Mouse (Mus musculus): Measurements from ENCODE around the gene Wwc2. TPM values are rescaled to one million over a fixed set of nuclear protein-coding genes. Genes with fewer than 3 reads are reported as not detected.

Wwc2 gene
- polyA plus RNA-seq, 1 experiment from 2014 or later, result 12.7 TPM

GRCm38 (mm10) chr8:47883739-47884138 is 107.0 kb downstream of the Wwc2 start:
- no peak overlapping the region for H3K4me3 ChIP-seq (ENCODE audit: low read depth, low read length)
- H3K4me1 ChIP-seq (ENCODE audit: control insufficient read depth, insufficient read depth, low read length), result no peaks in the 10 kb centered on the region
- H3K4me2 ChIP-seq (ENCODE audit: low read depth, low read length), result no peak overlapping the region
- ATAC-seq (ENCODE audit: low read depth) (no peak), DNase-seq (ENCODE audit: low spot score) (no peak)
- WGBS, result 91% methylated on average over 8 of the region's 8 CpGs
- H3K36me3 ChIP-seq (ENCODE audit: control insufficient read depth, insufficient read depth, low read length), result peaks cover 38% of the 10 kb centered on the region; the same call in 1 of the 2 replicates
- H3K27ac ChIP-seq (replicated peaks; ENCODE audit: low read depth, low read length), result no peak overlapping the region
- H3K27me3 ChIP-seq (replicated peaks; ENCODE audit: control insufficient read depth, insufficient read depth, low read length), result no peaks in the 10 kb centered on the region
- H3K9me3 ChIP-seq (ENCODE audit: control insufficient read depth, low read length), result no peaks in the 10 kb centered on the region
- no peak overlapping the region for H3K9ac ChIP-seq (ENCODE audit: low read depth, low read length)

GRCm38 (mm10) chr8:47878516-47878915 is 112.2 kb downstream of the Wwc2 start:
- H3K36me3 ChIP-seq (ENCODE audit: control insufficient read depth, insufficient read depth, low read length), result peaks cover 66% of the 10 kb centered on the region
- ATAC-seq (ENCODE audit: low read depth) (no peak), DNase-seq (ENCODE audit: low spot score) (no peak)
- no peak overlapping the region for H3K9ac ChIP-seq (ENCODE audit: low read depth, low read length)
- H3K4me2 ChIP-seq (ENCODE audit: low read depth, low read length), result no peak overlapping the region
- H3K9me3 ChIP-seq (ENCODE audit: control insufficient read depth, low read length), result no peaks in the 10 kb centered on the region
- H3K4me1 ChIP-seq (ENCODE audit: control insufficient read depth, insufficient read depth, low read length), result no peaks in the 10 kb centered on the region
- no peaks in the 10 kb centered on the region for H3K27me3 ChIP-seq (replicated peaks; ENCODE audit: control insufficient read depth, insufficient read depth, low read length)
- WGBS, result 65% methylated on average over 3 of the region's 3 CpGs
- no peak overlapping the region for H3K4me3 ChIP-seq (ENCODE audit: low read depth, low read length)
- no peak overlapping the region for H3K27ac ChIP-seq (replicated peaks; ENCODE audit: low read depth, low read length)

- Histone ChIP-seq H3K4me3 (ENCODE audit: low read depth, low read length) (no peak overlapping the region), H3K36me3 (ENCODE audit: control insufficient read depth, insufficient read depth, low read length) (peaks cover 53% of the 10 kb centered on the region), H3K9ac (ENCODE audit: low read depth, low read length) (no peak overlapping the region), H3K27me3 (replicated peaks; ENCODE audit: control insufficient read depth, insufficient read depth, low read length) (no peaks in the 10 kb centered on the region), H3K4me2 (ENCODE audit: low read depth, low read length) (no peak overlapping the region), H3K27ac (replicated peaks; ENCODE audit: low read depth, low read length) (no peak overlapping the region), H3K4me1 (ENCODE audit: control insufficient read depth, insufficient read depth, low read length) (no peaks in the 10 kb centered on the region), H3K9me3 (ENCODE audit: control insufficient read depth, low read length) (no peaks in the 10 kb centered on the region)
- WGBS, result 90% methylated on average over 12 of the region's 12 CpGs
- ATAC-seq (ENCODE audit: low read depth) (no peak), DNase-seq (ENCODE audit: low spot score) (no peak)
Observed at GRCm38 (mm10) chr8:47875865-47876264, 114.9 kb downstream of the Wwc2 start.

GRCm38 (mm10) chr8:47874497-47875178 is 116.1 kb downstream of the Wwc2 start:
- no peak overlapping the region for H3K9ac ChIP-seq (ENCODE audit: low read depth, low read length)
- peaks cover 46% of the 10 kb centered on the region for H3K36me3 ChIP-seq (ENCODE audit: control insufficient read depth, insufficient read depth, low read length)
- no peak overlapping the region for H3K4me2 ChIP-seq (ENCODE audit: low read depth, low read length)
- H3K27me3 ChIP-seq (replicated peaks; ENCODE audit: control insufficient read depth, insufficient read depth, low read length), result no peaks in the 10 kb centered on the region
- no peak overlapping the region for H3K4me3 ChIP-seq (ENCODE audit: low read depth, low read length)
- DNase-seq (ENCODE audit: low spot score) (no peak), ATAC-seq (ENCODE audit: low read depth) (no peak)
- H3K9me3 ChIP-seq (ENCODE audit: control insufficient read depth, low read length), result no peaks in the 10 kb centered on the region
- H3K27ac ChIP-seq (replicated peaks; ENCODE audit: low read depth, low read length), result no peak overlapping the region
- H3K4me1 ChIP-seq (ENCODE audit: control insufficient read depth, insufficient read depth, low read length), result no peaks in the 10 kb centered on the region
- WGBS, result 59% methylated on average over 13 of the region's 13 CpGs

- peak; percentile 88 for ATAC-seq (ENCODE audit: low read depth)
- peaks cover 48% of the 10 kb centered on the region for H3K36me3 ChIP-seq (ENCODE audit: control insufficient read depth, insufficient read depth, low read length)
Observed at GRCm38 (mm10) chr8:47872361-47873107, 118.2 kb downstream of the Wwc2 start.

GRCm38 (mm10) chr8:47867067-47867466 is 123.7 kb downstream of the Wwc2 start:
- ATAC-seq (ENCODE audit: low read depth), result peak; percentile 81
- peaks cover 57% of the 10 kb centered on the region for H3K36me3 ChIP-seq (ENCODE audit: control insufficient read depth, insufficient read depth, low read length)
- peak; percentile 78 for DNase-seq (ENCODE audit: low spot score)

More at GRCm38 (mm10) chr8:47872361-47873107, 118.2 kb downstream of the Wwc2 start:
- Histone ChIP-seq H3K4me3 (ENCODE audit: low read depth, low read length) (no peak overlapping the region), H3K27me3 (replicated peaks; ENCODE audit: control insufficient read depth, insufficient read depth, low read length) (no peaks in the 10 kb centered on the region), H3K9me3 (ENCODE audit: control insufficient read depth, low read length) (no peaks in the 10 kb centered on the region), H3K27ac (replicated peaks; ENCODE audit: low read depth, low read length) (no peak overlapping the region), H3K4me2 (ENCODE audit: low read depth, low read length) (no peak overlapping the region), H3K4me1 (ENCODE audit: control insufficient read depth, insufficient read depth, low read length) (no peaks in the 10 kb centered on the region), H3K9ac (ENCODE audit: low read depth, low read length) (no peak overlapping the region)
- WGBS, result 52% methylated on average over 13 of the region's 13 CpGs
- DNase-seq (ENCODE audit: low spot score), result peak; percentile 67

GRCm38 (mm10) chr8:47866568-47866967 is 124.2 kb downstream of the Wwc2 start:
- Histone ChIP-seq H3K27me3 (replicated peaks; ENCODE audit: control insufficient read depth, insufficient read depth, low read length) (no peaks in the 10 kb centered on the region), H3K9me3 (ENCODE audit: control insufficient read depth, low read length) (no peaks in the 10 kb centered on the region), H3K9ac (ENCODE audit: low read depth, low read length) (no peak overlapping the region), H3K36me3 (ENCODE audit: control insufficient read depth, insufficient read depth, low read length) (peaks cover 62% of the 10 kb centered on the region), H3K4me1 (ENCODE audit: control insufficient read depth, insufficient read depth, low read length) (no peaks in the 10 kb centered on the region), H3K27ac (replicated peaks; ENCODE audit: low read depth, low read length) (no peak overlapping the region), H3K4me2 (ENCODE audit: low read depth, low read length) (no peak overlapping the region), H3K4me3 (ENCODE audit: low read depth, low read length) (no peak overlapping the region)
- 90% methylated on average over 8 of the region's 8 CpGs for WGBS
- no peak for ATAC-seq (ENCODE audit: low read depth)
- DNase-seq (ENCODE audit: low spot score), result no peak

More at GRCm38 (mm10) chr8:47867067-47867466, 123.7 kb downstream of the Wwc2 start:
- Histone ChIP-seq H3K9me3 (ENCODE audit: control insufficient read depth, low read length) (no peaks in the 10 kb centered on the region), H3K4me2 (ENCODE audit: low read depth, low read length) (no peak overlapping the region), H3K27ac (replicated peaks; ENCODE audit: low read depth, low read length) (no peak overlapping the region), H3K4me3 (ENCODE audit: low read depth, low read length) (no peak overlapping the region), H3K9ac (ENCODE audit: low read depth, low read length) (no peak overlapping the region), H3K27me3 (replicated peaks; ENCODE audit: control insufficient read depth, insufficient read depth, low read length) (no peaks in the 10 kb centered on the region), H3K4me1 (ENCODE audit: control insufficient read depth, insufficient read depth, low read length) (no peaks in the 10 kb centered on the region)
- WGBS, result 30% methylated on average over 8 of the region's 8 CpGs

GRCm38 (mm10) chr8:47859259-47859658 is 131.5 kb downstream of the Wwc2 start:
- Histone ChIP-seq H3K27me3 (replicated peaks; ENCODE audit: control insufficient read depth, insufficient read depth, low read length) (no peaks in the 10 kb centered on the region), H3K4me1 (ENCODE audit: control insufficient read depth, insufficient read depth, low read length) (no peaks in the 10 kb centered on the region), H3K27ac (replicated peaks; ENCODE audit: low read depth, low read length) (no peak overlapping the region), H3K9me3 (ENCODE audit: control insufficient read depth, low read length) (no peaks in the 10 kb centered on the region), H3K4me3 (ENCODE audit: low read depth, low read length) (no peak overlapping the region), H3K9ac (ENCODE audit: low read depth, low read length) (no peak overlapping the region), H3K4me2 (ENCODE audit: low read depth, low read length) (no peak overlapping the region), H3K36me3 (ENCODE audit: control insufficient read depth, insufficient read depth, low read length) (peaks cover 90% of the 10 kb centered on the region)
- no peak for ATAC-seq (ENCODE audit: low read depth)
- 85% methylated on average over 12 of the region's 12 CpGs for WGBS
- DNase-seq (ENCODE audit: low spot score), result no peak

All from embryonic facial prominence, embryonic 14.5 days (tissue).